In genomic region chr5:147292506-147293120, GRCm38 (mm10) we compare ENCODE assay signal across 16 mouse cellular contexts. TPM values are rescaled to one million over a fixed set of nuclear protein-coding genes. Genes with fewer than 3 reads are reported as not detected.
DNase-seq lines count a peak whose midpoint lies in the region; ATAC-seq and TF ChIP-seq lines count a peak whose summit lies in the region.
"Had no signal": no experiment of that assay in that cellular context is flagged by ENCODE, and none has a peak within 500 bp of the region (broad histone marks: within the 10 kb centered on the region; RNA-seq: fewer than 3 reads in every experiment).

No protein-coding gene starts in this region.

- no peaks in the 10 kb centered on the region for H3K36me3 ChIP-seq in kidney, embryonic 16.5 days (ENCODE audit: insufficient read depth, low read length)
- H3K36me3 ChIP-seq in kidney, adult 2 months (ENCODE audit: control insufficient read depth, insufficient read depth, low read length): no peaks in the 10 kb centered on the region
- no peaks in the 10 kb centered on the region for H3K36me3 ChIP-seq in intestine, embryonic 14.5 days (ENCODE audit: control insufficient read depth, insufficient read depth, low read length)
- H3K36me3 ChIP-seq in small intestine, adult 2 months (ENCODE audit: control insufficient read depth, insufficient read depth, low read length): no peaks in the 10 kb centered on the region
- H3K36me3 ChIP-seq: hindbrain, embryonic 13.5 days had no signal

- no peak for DNase-seq in kidney, adult 2 months
- peak; percentile 36 for DNase-seq in MN1 (ENCODE audit: low spot score)
- DNase-seq in intestine, embryonic 14.5 days (ENCODE audit: low spot score): no peak
- no peak for DNase-seq in adrenal gland, adult 2 months
- no peak for DNase-seq in urinary bladder, adult 2 months (ENCODE audit: low spot score)
- no peak for DNase-seq in frontal cortex, postnatal 14 days (ENCODE audit: low spot score in 2 of 2)

- ATAC-seq in kidney, embryonic 16.5 days (ENCODE audit: low FRiP score, low TSS enrichment): 0 out of 2 replicates have a peak, but pooled peaks have one; percentile 49
- ATAC-seq in intestine, embryonic 14.5 days (replicated peaks; ENCODE audit: low FRiP score, low TSS enrichment, low read depth): peak; percentile 36

- 37% methylated on average over 13 of the region's 13 CpGs for WGBS in kidney, embryonic 16.5 days
- WGBS in kidney, adult 2 months: 30% methylated on average over 13 of the region's 13 CpGs
- 26% methylated on average over 13 of the region's 13 CpGs for WGBS in intestine, embryonic 14.5 days
- WGBS in small intestine, adult 2 months: 11% methylated on average over 13 of the region's 13 CpGs

- H3K4me2 ChIP-seq in kidney, embryonic 16.5 days (replicated peaks; ENCODE audit: low read depth, low read length): peak overlapping the region; percentile 33
- H3K4me2 ChIP-seq in intestine, embryonic 14.5 days (ENCODE audit: low read length): peak overlapping the region; percentile 4; the same call in 1 of the 2 replicates
- H3K4me2 ChIP-seq: hindbrain, embryonic 13.5 days had no signal

- no peak for TF ChIP-seq CTCF in kidney, adult 2 months (conservative IDR thresholded peaks at IDR 0.05; ENCODE audit: insufficient read depth, insufficient read length, low read depth, low read length)
- TF ChIP-seq CTCF in small intestine, adult 2 months (IDR thresholded peaks at IDR 0.05; ENCODE audit: extremely low read depth, insufficient read length, insufficient replicate concordance, low read depth, low read length): no peak

- H3K4me3 ChIP-seq in kidney, embryonic 16.5 days (ENCODE audit: low read length): no peak overlapping the region
- no peak overlapping the region for H3K4me3 ChIP-seq in kidney, adult 2 months (ENCODE audit: insufficient read depth, low read depth, low read length)
- no peak overlapping the region for H3K4me3 ChIP-seq in intestine, embryonic 14.5 days (ENCODE audit: low read depth, low read length)
- peak overlapping the region; percentile 27 for H3K4me3 ChIP-seq in small intestine, adult 2 months (ENCODE audit: low read depth, low read length)
- H3K4me3 ChIP-seq: hindbrain, embryonic 13.5 days had no signal

- no peaks in the 10 kb centered on the region for H3K9me3 ChIP-seq in kidney, embryonic 16.5 days (ENCODE audit: low read length)
- no peaks in the 10 kb centered on the region for H3K9me3 ChIP-seq in intestine, embryonic 14.5 days (ENCODE audit: control insufficient read depth, low read length)
- H3K9me3 ChIP-seq: hindbrain, embryonic 13.5 days had no signal

- H3K9ac ChIP-seq in kidney, embryonic 16.5 days (replicated peaks; ENCODE audit: low read length): no peak overlapping the region
- no peak overlapping the region for H3K9ac ChIP-seq in intestine, embryonic 14.5 days (ENCODE audit: low read length)
- H3K9ac ChIP-seq: hindbrain, embryonic 13.5 days had no signal

- peaks cover 14% of the 10 kb centered on the region for H3K4me1 ChIP-seq in kidney, embryonic 16.5 days (ENCODE audit: insufficient read depth, low read length)
- H3K4me1 ChIP-seq in kidney, adult 2 months (ENCODE audit: control insufficient read depth, insufficient read depth, low read length): no peaks in the 10 kb centered on the region
- H3K4me1 ChIP-seq in intestine, embryonic 14.5 days (replicated peaks; ENCODE audit: control insufficient read depth, insufficient read depth, low read length): no peaks in the 10 kb centered on the region; the same call in 1 of the 2 replicates
- peaks cover 12% of the 10 kb centered on the region for H3K4me1 ChIP-seq in small intestine, adult 2 months (ENCODE audit: control insufficient read depth, insufficient read depth, insufficient read length, low read length)

- no peak overlapping the region for H3K27ac ChIP-seq in kidney, embryonic 16.5 days (ENCODE audit: low read length)
- H3K27ac ChIP-seq in kidney, adult 2 months (ENCODE audit: insufficient read depth, low read depth, low read length): no peak overlapping the region
- peak overlapping the region; percentile 54 for H3K27ac ChIP-seq in intestine, embryonic 14.5 days (ENCODE audit: low read depth)
- H3K27ac ChIP-seq in small intestine, adult 2 months (ENCODE audit: insufficient read depth, low read depth, low read length): peak overlapping the region; percentile 67
- H3K27ac ChIP-seq: hindbrain, embryonic 13.5 days had no signal

- no peak for TF ChIP-seq POLR2A in kidney, adult 2 months (IDR thresholded peaks at IDR 0.05; ENCODE audit: low read depth, low read length)
- no peak for TF ChIP-seq POLR2A in small intestine, adult 2 months (IDR thresholded peaks at IDR 0.05; ENCODE audit: low read depth, low read length)

- peaks cover 46% of the 10 kb centered on the region for H3K27me3 ChIP-seq in kidney, embryonic 16.5 days (ENCODE audit: insufficient read depth, low read length)
- H3K27me3 ChIP-seq in kidney, adult 2 months (replicated peaks; ENCODE audit: control insufficient read depth, insufficient read depth, low read length): no peaks in the 10 kb centered on the region
- H3K27me3 ChIP-seq in intestine, embryonic 14.5 days (replicated peaks; ENCODE audit: control insufficient read depth, insufficient read depth, low read length): peaks cover 37% of the 10 kb centered on the region
- H3K27me3 ChIP-seq in small intestine, adult 2 months (ENCODE audit: control insufficient read depth, insufficient read depth, low read length): no peaks in the 10 kb centered on the region

RNA-seq across cellular contexts. Expression of gene Cdx2, which starts 14.5 kb away (rescaled TPM):
- not detected in 2 replicates for polyA plus RNA-seq in kidney, embryonic 16.5 days (2015; fragmentation: Nextera tagmentation; extraction: Ambion mirVana)
- not detected in 2 replicates for polyA plus RNA-seq in kidney, adult 2 months (2012; rRNA removed)
- polyA plus RNA-seq in intestine, embryonic 14.5 days (2014; fragmentation: Nextera tagmentation; extraction: Ambion mirVana): 24.0 and 30.2 TPM in 2 replicates
- polyA plus RNA-seq in small intestine, adult 2 months (2012; rRNA removed): 116 and 344 TPM in 2 replicates
- not detected for total RNA-seq in adrenal gland, adult 2 months (2021)
- polyA plus RNA-seq in adrenal gland, adult 2 months (2012; rRNA removed): not detected in 2 replicates
- not detected in 2 replicates for polyA plus RNA-seq in urinary bladder, adult 2 months (2012; rRNA removed)
- total RNA-seq: adrenal gland, postnatal 10 days; left cerebral cortex, postnatal 10 days had no signal
- polyA plus RNA-seq: forebrain, embryonic 16.5 days; hindbrain, embryonic 13.5 days; lung, postnatal 0 days; spleen, adult 2 months had no signal

RNA-seq across cellular contexts. Expression of gene Pdx1, which starts 22.9 kb away (rescaled TPM):
- polyA plus RNA-seq in kidney, embryonic 16.5 days (2015; fragmentation: Nextera tagmentation; extraction: Ambion mirVana): not detected in 2 replicates
- polyA plus RNA-seq in kidney, adult 2 months (2012; rRNA removed): not detected in 2 replicates
- 0.79 and 6.4 TPM in 2 replicates for polyA plus RNA-seq in intestine, embryonic 14.5 days (2014; fragmentation: Nextera tagmentation; extraction: Ambion mirVana)
- polyA plus RNA-seq in small intestine, adult 2 months (2012; rRNA removed): 0.32 and 65.5 TPM in 2 replicates
- not detected for total RNA-seq in adrenal gland, adult 2 months (2021)
- polyA plus RNA-seq in adrenal gland, adult 2 months (2012; rRNA removed): not detected in 2 replicates
- not detected in 2 replicates for polyA plus RNA-seq in urinary bladder, adult 2 months (2012; rRNA removed)
- total RNA-seq: adrenal gland, postnatal 10 days; left cerebral cortex, postnatal 10 days had no signal
- polyA plus RNA-seq: forebrain, embryonic 16.5 days; gonadal fat pad, adult 2 months; hindbrain, embryonic 13.5 days; lung, postnatal 0 days; spleen, adult 2 months had no signal

RNA-seq across cellular contexts. Expression of gene Urad, which starts 29.6 kb away (rescaled TPM):
- polyA plus RNA-seq in kidney, embryonic 16.5 days (2015; fragmentation: Nextera tagmentation; extraction: Ambion mirVana): not detected in 2 replicates
- polyA plus RNA-seq in kidney, adult 2 months (2012; rRNA removed): not detected in 2 replicates
- 1.6 and 1.7 TPM in 2 replicates for polyA plus RNA-seq in intestine, embryonic 14.5 days (2014; fragmentation: Nextera tagmentation; extraction: Ambion mirVana)
- polyA plus RNA-seq in small intestine, adult 2 months (2012; rRNA removed): 3.1 and 4.7 TPM in 2 replicates
- 1 to 10 TPM in 1 of 2 experiments, not detected in 1; 3.5 TPM for total RNA-seq in adrenal gland, adult 2 months (2021)
- 2.2 and 3.3 TPM in 2 replicates for polyA plus RNA-seq in adrenal gland, adult 2 months (2012; rRNA removed)
- not detected in 2 replicates for polyA plus RNA-seq in urinary bladder, adult 2 months (2012; rRNA removed)
- total RNA-seq: ES-E14; left cerebral cortex, postnatal 10 days had no signal
- polyA plus RNA-seq: forebrain, embryonic 16.5 days; gonadal fat pad, adult 2 months; hindbrain, embryonic 13.5 days; lung, postnatal 0 days; spleen, adult 2 months had no signal

Comparison
In these comparisons a context has a peak if more than half of its experiments do, and no peak if none do; other contexts are left out.
1. H3K27ac ChIP-seq: peak in intestine, embryonic 14.5 days (single experiment) and small intestine, adult 2 months (single experiment); none in kidney, embryonic 16.5 days (single experiment) and kidney, adult 2 months (single experiment).
2. RNA of gene Cdx2, which starts 14.5 kb away (polyA plus RNA-seq): 116 to 344 TPM in small intestine, adult 2 months and 24.0 to 30.2 TPM in intestine, embryonic 14.5 days; not detected in kidney, embryonic 16.5 days, not detected in kidney, adult 2 months, not detected in adrenal gland, adult 2 months and not detected in urinary bladder, adult 2 months; every median in the first group is over 10 times any median in the second.